Mouse (Mus musculus): ENCODE measurements at regions not wholly inside any gene's neighbourhood (a gene's known extent, or its start where the extent isn't known, plus 50 kb on each side); places are given as distances from the start of the nearest gene placed in this dataset.

GRCm38 (mm10) chr1:132820136-132820535, 59.9 kb upstream of the Lrrn2 start:
- WGBS, result 37% methylated on average over 8 of the region's 8 CpGs
- no peaks in the 10 kb centered on the region for H3K27me3 ChIP-seq (ENCODE audit: insufficient read depth, low read length)
- no peak overlapping the region for H3K27ac ChIP-seq
- no peak overlapping the region for H3K4me2 ChIP-seq (ENCODE audit: low read length)
- no peaks in the 10 kb centered on the region for H3K9me3 ChIP-seq (replicated peaks; ENCODE audit: low read length)
- H3K4me1 ChIP-seq (replicated peaks; ENCODE audit: insufficient read depth, low read length), result no peaks in the 10 kb centered on the region
- H3K9ac ChIP-seq (ENCODE audit: low read depth, low read length), result no peak overlapping the region
- H3K36me3 ChIP-seq (ENCODE audit: insufficient read depth, low read length), result no peaks in the 10 kb centered on the region
- ATAC-seq (replicated peaks; ENCODE audit: low FRiP score, low read depth) (no peak), DNase-seq (ENCODE audit: low spot score) (no peak)
- no peak overlapping the region for H3K4me3 ChIP-seq (replicated peaks; ENCODE audit: low read depth, low read length)
- TF ChIP-seq CTCF (IDR thresholded peaks at IDR 0.05; ENCODE audit: low read depth), result no peak

- H3K4me1 ChIP-seq (replicated peaks; ENCODE audit: insufficient read depth, low read length), result no peaks in the 10 kb centered on the region
- no peaks in the 10 kb centered on the region for H3K9me3 ChIP-seq (replicated peaks; ENCODE audit: low read length)
- no peak overlapping the region for H3K4me2 ChIP-seq (ENCODE audit: low read length)
- no peaks in the 10 kb centered on the region for H3K36me3 ChIP-seq (ENCODE audit: insufficient read depth, low read length)
- H3K4me3 ChIP-seq (replicated peaks; ENCODE audit: low read depth, low read length), result no peak overlapping the region
- no peak overlapping the region for H3K9ac ChIP-seq (ENCODE audit: low read depth, low read length)
- no peak overlapping the region for H3K27ac ChIP-seq
- no peaks in the 10 kb centered on the region for H3K27me3 ChIP-seq (ENCODE audit: insufficient read depth, low read length)
- ATAC-seq (replicated peaks; ENCODE audit: low FRiP score, low read depth) (no peak), DNase-seq (ENCODE audit: low spot score) (no peak)
- no peak for TF ChIP-seq CTCF (IDR thresholded peaks at IDR 0.05; ENCODE audit: low read depth)
- WGBS, result 55% methylated on average over 7 of the region's 7 CpGs
Measured at GRCm38 (mm10) chr1:132818296-132818695, 61.8 kb upstream of the Lrrn2 start.

- no peak for TF ChIP-seq CTCF (IDR thresholded peaks at IDR 0.05; ENCODE audit: low read depth)
- ATAC-seq (replicated peaks; ENCODE audit: low FRiP score, low read depth) (no peak), DNase-seq (ENCODE audit: low spot score) (no peak)
- no peaks in the 10 kb centered on the region for H3K4me1 ChIP-seq (replicated peaks; ENCODE audit: insufficient read depth, low read length)
- 87% methylated on average over 2 of the region's 2 CpGs for WGBS
- H3K4me3 ChIP-seq (replicated peaks; ENCODE audit: low read depth, low read length), result no peak overlapping the region
- no peak overlapping the region for H3K4me2 ChIP-seq (ENCODE audit: low read length)
- no peak overlapping the region for H3K27ac ChIP-seq
- no peak overlapping the region for H3K9ac ChIP-seq (ENCODE audit: low read depth, low read length)
- no peaks in the 10 kb centered on the region for H3K9me3 ChIP-seq (replicated peaks; ENCODE audit: low read length)
- no peaks in the 10 kb centered on the region for H3K27me3 ChIP-seq (ENCODE audit: insufficient read depth, low read length)
- no peaks in the 10 kb centered on the region for H3K36me3 ChIP-seq (ENCODE audit: insufficient read depth, low read length)
Measured at GRCm38 (mm10) chr1:132817366-132817765, 62.7 kb upstream of the Lrrn2 start.

- Histone ChIP-seq H3K27ac (no peak overlapping the region), H3K4me3 (replicated peaks; ENCODE audit: low read depth, low read length) (no peak overlapping the region), H3K4me2 (ENCODE audit: low read length) (no peak overlapping the region), H3K9ac (ENCODE audit: low read depth, low read length) (no peak overlapping the region), H3K27me3 (ENCODE audit: insufficient read depth, low read length) (no peaks in the 10 kb centered on the region), H3K9me3 (replicated peaks; ENCODE audit: low read length) (no peaks in the 10 kb centered on the region), H3K36me3 (ENCODE audit: insufficient read depth, low read length) (no peaks in the 10 kb centered on the region), H3K4me1 (replicated peaks; ENCODE audit: insufficient read depth, low read length) (no peaks in the 10 kb centered on the region)
- no peak for TF ChIP-seq CTCF (IDR thresholded peaks at IDR 0.05; ENCODE audit: low read depth)
- WGBS, result 77% methylated on average over 9 of the region's 9 CpGs
- ATAC-seq (replicated peaks; ENCODE audit: low FRiP score, low read depth) (no peak), DNase-seq (ENCODE audit: low spot score) (no peak)
Measured at GRCm38 (mm10) chr1:132805543-132805942, 63.9 kb upstream of the Nfasc start.

- 62% methylated on average over 9 of the region's 9 CpGs for WGBS
- Histone ChIP-seq H3K4me1 (replicated peaks; ENCODE audit: insufficient read depth, low read length) (no peaks in the 10 kb centered on the region), H3K27me3 (ENCODE audit: insufficient read depth, low read length) (no peaks in the 10 kb centered on the region), H3K4me2 (ENCODE audit: low read length) (no peak overlapping the region), H3K27ac (no peak overlapping the region), H3K9me3 (replicated peaks; ENCODE audit: low read length) (no peaks in the 10 kb centered on the region), H3K4me3 (replicated peaks; ENCODE audit: low read depth, low read length) (no peak overlapping the region), H3K9ac (ENCODE audit: low read depth, low read length) (no peak overlapping the region), H3K36me3 (ENCODE audit: insufficient read depth, low read length) (no peaks in the 10 kb centered on the region)
- ATAC-seq (replicated peaks; ENCODE audit: low FRiP score, low read depth), result no peak
- no peak for TF ChIP-seq CTCF (IDR thresholded peaks at IDR 0.05; ENCODE audit: low read depth)
- no peak for DNase-seq (ENCODE audit: low spot score)
Measured at GRCm38 (mm10) chr1:132803842-132804241, 62.2 kb upstream of the Nfasc start.

- ATAC-seq (replicated peaks; ENCODE audit: low FRiP score, low read depth), result no peak
- H3K4me1 ChIP-seq (replicated peaks; ENCODE audit: insufficient read depth, low read length), result no peaks in the 10 kb centered on the region
- no peaks in the 10 kb centered on the region for H3K27me3 ChIP-seq (ENCODE audit: insufficient read depth, low read length)
- H3K4me3 ChIP-seq (replicated peaks; ENCODE audit: low read depth, low read length), result no peak overlapping the region
- H3K9me3 ChIP-seq (replicated peaks; ENCODE audit: low read length), result no peaks in the 10 kb centered on the region
- no peaks in the 10 kb centered on the region for H3K36me3 ChIP-seq (ENCODE audit: insufficient read depth, low read length)
- WGBS, result 38% methylated on average over 4 of the region's 4 CpGs
- DNase-seq (ENCODE audit: low spot score), result no peak
- no peak overlapping the region for H3K4me2 ChIP-seq (ENCODE audit: low read length)
- no peak overlapping the region for H3K9ac ChIP-seq (ENCODE audit: low read depth, low read length)
- TF ChIP-seq CTCF (IDR thresholded peaks at IDR 0.05; ENCODE audit: low read depth), result peak; percentile 25; the same call in 1 of the 2 replicates
- H3K27ac ChIP-seq, result no peak overlapping the region
Measured at GRCm38 (mm10) chr1:132802380-132802779, 60.8 kb upstream of the Nfasc start.

GRCm38 (mm10) chr1:132800285-132800684, 58.7 kb upstream of the Nfasc start:
- DNase-seq (ENCODE audit: low spot score) (no peak), ATAC-seq (replicated peaks; ENCODE audit: low FRiP score, low read depth) (no peak)
- Histone ChIP-seq H3K27ac (no peak overlapping the region), H3K9ac (ENCODE audit: low read depth, low read length) (no peak overlapping the region), H3K27me3 (ENCODE audit: insufficient read depth, low read length) (no peaks in the 10 kb centered on the region), H3K4me2 (ENCODE audit: low read length) (no peak overlapping the region), H3K4me3 (replicated peaks; ENCODE audit: low read depth, low read length) (no peak overlapping the region), H3K36me3 (ENCODE audit: insufficient read depth, low read length) (no peaks in the 10 kb centered on the region), H3K4me1 (replicated peaks; ENCODE audit: insufficient read depth, low read length) (no peaks in the 10 kb centered on the region), H3K9me3 (replicated peaks; ENCODE audit: low read length) (no peaks in the 10 kb centered on the region)
- no peak for TF ChIP-seq CTCF (IDR thresholded peaks at IDR 0.05; ENCODE audit: low read depth)
- WGBS, result 0% methylated on average over 9 of the region's 9 CpGs
